Mouse (Mus musculus) kidney, adult 2 months (tissue): ENCODE measurements around the gene Mab21l3.

Experiments used
- CTCF ChIP-seq: fragments of 200-500 bp; conservative IDR thresholded peaks from 2 replicates; pipeline ENCODE4 v1.5.1; 2011; ENCODE audit warnings: low read depth, mild to moderate bottlenecking, control low read depth, low read length, moderate library complexity, mixed read lengths; ENCODE audit not compliant: insufficient read depth, insufficient read length
- POLR2A ChIP-seq: fragments of 200-500 bp; IDR thresholded peaks from one replicate; pipeline ENCODE4 v1.6.1; 2011; ENCODE audit warnings: low read depth, low read length, control low read depth

DNA sequence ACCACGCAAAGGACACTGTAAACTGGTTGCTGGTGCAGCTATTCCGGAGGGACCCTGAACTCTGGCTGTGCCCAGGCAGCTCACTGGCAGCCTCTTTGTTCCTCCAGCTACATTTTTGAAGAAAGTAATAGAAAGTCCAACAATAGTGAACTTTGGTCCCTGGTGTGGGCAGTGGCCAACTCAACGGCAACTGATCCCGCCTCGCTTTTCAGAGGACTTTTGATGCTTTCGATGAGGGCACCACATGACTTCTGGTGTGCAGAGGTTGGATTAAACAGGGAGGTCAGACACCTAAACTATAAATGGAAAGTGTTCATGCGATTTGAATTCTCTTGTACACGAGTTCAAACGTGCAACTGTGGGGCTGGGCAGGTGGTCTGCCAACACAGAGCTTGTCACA is 24.4 kb downstream of the Mab21l3 start:
- no peak for TF ChIP-seq POLR2A
- TF ChIP-seq CTCF: no peak
